Mouse (Mus musculus) neural tube, embryonic 12.5 days (tissue): ENCODE results near the gene Cpne5. TPM values are rescaled to one million over a fixed set of nuclear protein-coding genes. Genes with fewer than 3 reads are reported as not detected.
"Not testable (repeated sequence)": the region's sequence is repeated elsewhere in the genome, so short reads cannot be mapped to it uniquely, and the experiment has no call there.

Experiments used
- ATAC-seq: fragments of 200-750 bp; cut with Nextera tagmentation; 2 replicates; pipeline ENCODE4 v1.8.0; 2017; ENCODE audit warnings: low read depth, mild to moderate bottlenecking, moderate TSS enrichment, moderate library complexity; ENCODE audit not compliant: low FRiP score
- H3K27ac ChIP-seq: fragments of 300-500 bp; sonication (generic); 2 replicates; pipeline ENCODE4 v1.5.1; 2016
- H3K27me3 ChIP-seq: fragments of 300-500 bp; sonication (generic); replicated peaks from 2 replicates; pipeline ENCODE4 v1.6.1; 2016; ENCODE audit warnings: mild to moderate bottlenecking
- H3K36me3 ChIP-seq: fragments of 300-500 bp; sonication (generic); 2 replicates; pipeline ENCODE4 v1.6.1; 2016; ENCODE audit warnings: mild to moderate bottlenecking
- H3K4me1 ChIP-seq: fragments of 300-500 bp; sonication (generic); 2 replicates; pipeline ENCODE4 v1.6.1; 2016
- H3K4me2 ChIP-seq: fragments of 300-500 bp; sonication (generic); replicated peaks from 2 replicates; pipeline ENCODE4 v1.6.1; 2016; ENCODE audit warnings: mild to moderate bottlenecking
- H3K4me3 ChIP-seq: fragments of 300-500 bp; sonication (generic); 2 replicates; pipeline ENCODE4 v1.5.1; 2016
- H3K9ac ChIP-seq: fragments of 300-500 bp; sonication (generic); 2 replicates; pipeline ENCODE4 v1.6.1; 2016; ENCODE audit warnings: mild to moderate bottlenecking
- H3K9me3 ChIP-seq: fragments of 300-500 bp; sonication (generic); 2 replicates; pipeline ENCODE4 v1.6.1; 2016; ENCODE audit warnings: mild to moderate bottlenecking
- WGBS: fragments of 180-500 bp; shearing (Covaris S2); methylation state at CpG from one replicate; pipeline ENCODE4 v1.1.7; 2016; 5-methylcytosine and 5-hydroxymethylcytosine counted together
- polyA plus RNA-seq: library from polyadenylated mRNA; unstranded; fragments of >200 nt; fragmentation: Nextera tagmentation; extraction: Ambion mirVana; gene quantifications from 2 replicates; pipeline ENCODE4 v1.2.1, GENCODE M21; 2016

Cpne5 gene
- polyA plus RNA-seq, 1 experiment from 2014 or later = 7.0 TPM

DNA sequence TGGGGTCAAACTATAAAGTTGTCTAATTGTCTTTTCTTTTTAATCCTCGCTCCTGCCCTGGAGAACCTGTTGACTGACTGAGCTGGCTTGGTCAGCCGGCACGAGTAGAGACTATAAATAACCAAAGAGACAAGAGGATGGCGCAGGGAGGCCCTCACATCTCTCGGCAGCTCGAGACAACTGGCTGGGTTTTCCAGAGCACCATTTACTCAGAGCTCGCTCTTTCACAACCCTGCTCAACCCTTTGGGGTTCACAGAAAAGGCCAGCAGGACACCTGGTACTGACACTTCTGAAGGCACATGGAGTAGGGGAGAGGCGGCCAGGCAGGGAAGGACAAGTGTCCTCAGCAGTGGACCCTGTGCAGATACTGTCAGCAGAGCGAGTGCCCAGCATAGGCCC, 15.7 kb upstream of the Cpne5 start:
- peaks cover 70% of the 10 kb centered on the region for H3K36me3 ChIP-seq
- H3K4me3 ChIP-seq = no peak overlapping the region
- H3K9me3 ChIP-seq = no peaks in the 10 kb centered on the region
- no peak overlapping the region for H3K4me2 ChIP-seq
- H3K27ac ChIP-seq = no peak overlapping the region
- no peak overlapping the region for H3K9ac ChIP-seq
- ATAC-seq = no peak
- WGBS = 63% methylated on average over 9 of the region's 9 CpGs
- 0 out of 2 replicates have a peak, but pooled peaks cover 7% of the 10 kb centered on the region for H3K4me1 ChIP-seq
- H3K27me3 ChIP-seq = no peaks in the 10 kb centered on the region

- 93% methylated on average over 2 of the region's 2 CpGs for WGBS
- Histone ChIP-seq H3K4me2 (no peak overlapping the region), H3K9ac (no peak overlapping the region), H3K27ac (no peak overlapping the region), H3K4me1 (0 out of 2 replicates have a peak, but pooled peaks cover 7% of the 10 kb centered on the region), H3K36me3 (peaks cover 67% of the 10 kb centered on the region), H3K27me3 (no peaks in the 10 kb centered on the region), H3K4me3 (no peak overlapping the region), H3K9me3 (no peaks in the 10 kb centered on the region)
- ATAC-seq = no peak
Observed at GRCm38 (mm10) chr17:29253236-29253635, 15.3 kb upstream of the Cpne5 start.

DNA sequence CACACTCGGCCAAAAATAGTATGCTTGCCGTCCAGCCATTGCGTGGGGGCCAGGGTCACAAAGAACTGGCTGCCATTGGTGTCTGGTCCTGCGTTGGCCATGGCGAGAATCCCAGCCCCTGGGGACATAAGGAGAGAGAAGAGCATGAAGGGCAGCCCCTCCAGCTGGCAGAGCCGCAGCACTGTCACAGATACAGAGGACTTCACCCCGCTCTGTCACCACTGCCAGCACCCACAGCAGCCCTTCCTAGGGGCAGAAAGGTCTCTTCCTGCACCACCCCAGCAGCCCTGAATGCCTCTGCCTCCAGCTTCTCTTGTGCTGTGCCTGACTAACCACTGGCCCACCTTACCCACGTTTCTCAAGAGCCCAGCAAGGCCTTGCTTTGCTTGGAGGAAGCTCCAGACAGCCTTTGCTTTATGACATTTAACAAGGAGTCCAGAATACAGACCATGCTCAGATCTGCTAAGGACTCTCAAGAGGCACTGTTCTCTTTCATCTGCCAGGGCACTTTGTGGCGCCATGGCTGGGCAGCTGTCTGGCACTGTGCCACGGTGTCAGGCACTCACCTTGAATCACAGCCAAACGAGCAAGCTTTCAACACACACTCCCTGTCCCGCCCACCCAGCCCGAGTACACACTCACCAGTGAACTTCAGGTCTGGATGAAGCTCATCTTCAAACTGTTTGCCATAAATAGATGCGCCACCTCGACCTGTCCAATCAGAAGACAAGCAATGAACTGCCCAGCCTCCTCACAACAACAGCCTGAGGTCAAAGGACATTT, 13.8 kb upstream of the Cpne5 start:
- H3K4me3 ChIP-seq = no peak overlapping the region
- H3K4me1 ChIP-seq = 0 out of 2 replicates have a peak, but pooled peaks cover 7% of the 10 kb centered on the region
- H3K36me3 ChIP-seq = peaks cover 52% of the 10 kb centered on the region
- H3K9me3 ChIP-seq = no peaks in the 10 kb centered on the region
- no peaks in the 10 kb centered on the region for H3K27me3 ChIP-seq
- H3K4me2 ChIP-seq = no peak overlapping the region
- no peak overlapping the region for H3K9ac ChIP-seq
- WGBS = 89% methylated on average over 15 of the region's 15 CpGs
- no peak overlapping the region for H3K27ac ChIP-seq
- no peak for ATAC-seq

GRCm38 (mm10) chr17:29251006-29251405, 13.0 kb upstream of the Cpne5 start:
- H3K9ac ChIP-seq, H3K4me2 ChIP-seq, H3K4me3 ChIP-seq, H3K27ac ChIP-seq, ATAC-seq, H3K9me3 ChIP-seq, H3K27me3 ChIP-seq, H3K4me1 ChIP-seq: not testable (repeated sequence)
- H3K36me3 ChIP-seq = peaks cover 49% of the 10 kb centered on the region
- 89% methylated on average over 14 of the region's 14 CpGs for WGBS

- H3K4me2 ChIP-seq = no peak overlapping the region
Observed at GRCm38 (mm10) chr17:29249512-29249911, 11.5 kb upstream of the Cpne5 start.

DNA sequence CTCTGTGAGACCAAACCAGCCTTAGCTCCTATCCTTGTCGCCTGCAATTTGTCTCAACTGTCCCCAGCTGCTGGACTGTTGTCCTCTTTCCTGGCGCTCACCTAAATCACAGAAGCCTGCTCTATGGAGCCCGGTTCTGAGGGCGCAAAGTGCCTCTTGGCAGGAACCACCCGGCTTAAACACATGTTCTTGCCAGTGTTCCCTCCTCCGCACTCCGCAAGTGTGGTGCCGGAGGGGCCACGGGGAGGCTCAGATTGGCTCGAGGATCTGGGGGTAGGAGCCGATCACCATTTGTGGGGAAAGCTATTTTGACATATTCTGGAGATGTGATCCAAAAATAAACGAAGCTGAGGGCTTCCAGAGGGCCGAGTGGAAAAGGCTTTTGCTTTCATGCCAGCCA, 9.9 kb upstream of the Cpne5 start:
- WGBS = 85% methylated on average over 13 of the region's 13 CpGs
- peaks cover 26% of the 10 kb centered on the region for H3K4me1 ChIP-seq

More at GRCm38 (mm10) chr17:29249512-29249911, 11.5 kb upstream of the Cpne5 start:
- Histone ChIP-seq H3K27me3 (no peaks in the 10 kb centered on the region), H3K27ac (no peak overlapping the region), H3K9ac (no peak overlapping the region), H3K4me1 (peaks cover 16% of the 10 kb centered on the region), H3K36me3 (peaks cover 42% of the 10 kb centered on the region), H3K4me3 (no peak overlapping the region), H3K9me3 (no peaks in the 10 kb centered on the region)
- 60% methylated on average over 9 of the region's 9 CpGs for WGBS
- no peak for ATAC-seq

DNA sequence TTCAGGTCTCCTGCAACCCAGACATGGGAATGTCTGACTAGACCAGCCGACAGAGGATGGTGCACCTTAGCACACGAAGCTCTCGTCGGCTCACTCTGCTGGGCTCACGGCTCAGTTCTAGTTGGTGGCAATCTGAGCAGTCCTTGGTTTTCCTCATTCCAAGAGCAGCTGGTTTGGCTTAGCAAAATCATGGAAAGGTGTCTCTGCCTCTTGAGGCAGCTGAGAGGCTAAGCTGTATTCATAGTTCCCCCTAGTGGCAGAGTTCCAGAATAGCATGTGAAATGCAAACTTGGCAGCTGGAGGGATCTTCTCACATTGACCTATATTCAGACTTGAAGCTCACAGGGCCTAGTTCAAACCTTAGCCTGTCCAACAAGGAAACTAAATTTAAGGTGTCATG, 8.6 kb upstream of the Cpne5 start:
- WGBS = 32% methylated on average over 5 of the region's 5 CpGs
- Histone ChIP-seq H3K4me2 (no peak overlapping the region), H3K27me3 (no peaks in the 10 kb centered on the region), H3K27ac (no peak overlapping the region), H3K9ac (no peak overlapping the region), H3K4me1 (peaks cover 27% of the 10 kb centered on the region), H3K36me3 (peaks cover 20% of the 10 kb centered on the region), H3K4me3 (no peak overlapping the region), H3K9me3 (no peaks in the 10 kb centered on the region)
- ATAC-seq = no peak

More for the DNA sequence above, 9.9 kb upstream of the Cpne5 start:
- no peak overlapping the region for H3K4me3 ChIP-seq
- H3K9ac ChIP-seq = no peak overlapping the region
- H3K36me3 ChIP-seq = peaks cover 31% of the 10 kb centered on the region
- no peak overlapping the region for H3K27ac ChIP-seq
- no peak for ATAC-seq
- no peak overlapping the region for H3K4me2 ChIP-seq
- H3K27me3 ChIP-seq = no peaks in the 10 kb centered on the region
- no peaks in the 10 kb centered on the region for H3K9me3 ChIP-seq

GRCm38 (mm10) chr17:29245725-29246124, 7.8 kb upstream of the Cpne5 start:
- no peak overlapping the region for H3K27ac ChIP-seq
- H3K27me3 ChIP-seq = no peaks in the 10 kb centered on the region
- ATAC-seq = no peak; the same call in 1 of the 2 replicates
- H3K4me3 ChIP-seq = no peak overlapping the region
- peaks cover 12% of the 10 kb centered on the region for H3K36me3 ChIP-seq
- no peak overlapping the region for H3K4me2 ChIP-seq
- H3K9ac ChIP-seq = no peak overlapping the region
- peaks cover 25% of the 10 kb centered on the region for H3K4me1 ChIP-seq
- WGBS = 34% methylated on average over 7 of the region's 7 CpGs
- H3K9me3 ChIP-seq = no peaks in the 10 kb centered on the region

- 33% methylated on average over 12 of the region's 12 CpGs for WGBS
- no peak overlapping the region for H3K4me2 ChIP-seq
Observed at GRCm38 (mm10) chr17:29244912-29245311, 6.9 kb upstream of the Cpne5 start.

GRCm38 (mm10) chr17:29238421-29238945, 516 bp upstream of the Cpne5 start:
- 3% methylated on average over 21 of the region's 23 CpGs for WGBS
- Histone ChIP-seq H3K4me3 (peak overlapping the region; percentile 61), H3K27me3 (peaks cover 34% of the 10 kb centered on the region)

More at GRCm38 (mm10) chr17:29244912-29245311, 6.9 kb upstream of the Cpne5 start:
- Histone ChIP-seq H3K4me3 (no peak overlapping the region), H3K27ac (no peak overlapping the region), H3K36me3 (peaks cover 6% of the 10 kb centered on the region; the same call in 1 of the 2 replicates), H3K9me3 (no peaks in the 10 kb centered on the region), H3K4me1 (peaks cover 25% of the 10 kb centered on the region), H3K9ac (no peak overlapping the region), H3K27me3 (no peaks in the 10 kb centered on the region)
- ATAC-seq = no peak

DNA sequence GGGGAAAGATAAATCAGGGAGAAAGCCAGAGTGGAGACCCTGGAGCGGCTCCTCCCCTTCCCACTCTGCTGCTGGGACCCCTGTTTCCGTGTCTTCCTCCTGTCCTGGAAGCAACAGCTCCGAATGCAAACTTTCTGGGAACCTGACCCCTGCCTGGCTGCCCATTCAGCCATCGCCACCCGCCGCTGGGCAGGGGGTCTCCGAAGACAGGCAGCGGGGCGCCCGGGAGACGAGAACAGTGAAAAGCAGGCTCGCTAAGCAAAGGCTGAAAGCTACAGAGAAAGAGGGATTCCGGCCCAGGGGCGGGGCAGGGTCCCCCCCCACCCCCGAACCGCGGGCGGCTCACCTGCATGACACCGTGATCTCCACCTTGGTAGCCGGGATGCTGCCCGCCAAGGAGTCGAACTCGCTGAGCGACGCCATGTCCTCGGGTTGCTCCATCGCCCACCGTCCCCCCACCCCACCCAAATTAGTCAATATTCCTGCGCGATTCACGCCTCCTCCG, 648 bp downstream of the Cpne5 start:
- no peak for ATAC-seq
- WGBS = under 1% methylated on average over 32 of the region's 32 CpGs
- peak overlapping the region; percentile 100 for H3K4me2 ChIP-seq
- H3K36me3 ChIP-seq = no peaks in the 10 kb centered on the region
- H3K9me3 ChIP-seq = no peaks in the 10 kb centered on the region
- H3K9ac ChIP-seq = peak overlapping the region; percentile 67
- no peak overlapping the region for H3K27ac ChIP-seq
- peak overlapping the region; percentile 61 for H3K4me3 ChIP-seq
- peaks cover 34% of the 10 kb centered on the region for H3K27me3 ChIP-seq
- H3K4me1 ChIP-seq = peaks cover 20% of the 10 kb centered on the region

More at GRCm38 (mm10) chr17:29238421-29238945, 516 bp upstream of the Cpne5 start:
- H3K4me2 ChIP-seq = peak overlapping the region; percentile 100
- 0 out of 2 replicates have a peak, but pooled peaks have one; percentile 22 for ATAC-seq
- peaks cover 29% of the 10 kb centered on the region for H3K4me1 ChIP-seq
- H3K9me3 ChIP-seq = no peaks in the 10 kb centered on the region
- H3K36me3 ChIP-seq = no peaks in the 10 kb centered on the region
- peak overlapping the region; percentile 67 for H3K9ac ChIP-seq
- no peak overlapping the region for H3K27ac ChIP-seq

- Histone ChIP-seq H3K4me2 (no peak overlapping the region), H3K27ac (no peak overlapping the region), H3K27me3 (peaks cover 34% of the 10 kb centered on the region)
Observed at GRCm38 (mm10) chr17:29236111-29236510, 1.9 kb downstream of the Cpne5 start.

More at GRCm38 (mm10) chr17:29236111-29236510, 1.9 kb downstream of the Cpne5 start:
- H3K36me3 ChIP-seq = no peaks in the 10 kb centered on the region
- H3K9ac ChIP-seq = 0 out of 2 replicates have a peak overlapping the region, but pooled peaks have one; percentile 8
- WGBS = 68% methylated on average over 7 of the region's 7 CpGs
- H3K9me3 ChIP-seq = no peaks in the 10 kb centered on the region
- no peak for ATAC-seq
- no peak overlapping the region for H3K4me3 ChIP-seq
- peaks cover 20% of the 10 kb centered on the region for H3K4me1 ChIP-seq
